Mouse (Mus musculus) heart, adult 11 months (tissue): ENCODE data around the gene 5730455P16Rik.
"Not testable (repeated sequence)": the region's sequence is repeated elsewhere in the genome, so short reads cannot be mapped to it uniquely, and the experiment has no call there.

Experiments
- DNase-seq: peaks from one replicate; pipeline ENCODE4 v3.0.0; 2022

Gene 5730455P16Rik

DNA sequence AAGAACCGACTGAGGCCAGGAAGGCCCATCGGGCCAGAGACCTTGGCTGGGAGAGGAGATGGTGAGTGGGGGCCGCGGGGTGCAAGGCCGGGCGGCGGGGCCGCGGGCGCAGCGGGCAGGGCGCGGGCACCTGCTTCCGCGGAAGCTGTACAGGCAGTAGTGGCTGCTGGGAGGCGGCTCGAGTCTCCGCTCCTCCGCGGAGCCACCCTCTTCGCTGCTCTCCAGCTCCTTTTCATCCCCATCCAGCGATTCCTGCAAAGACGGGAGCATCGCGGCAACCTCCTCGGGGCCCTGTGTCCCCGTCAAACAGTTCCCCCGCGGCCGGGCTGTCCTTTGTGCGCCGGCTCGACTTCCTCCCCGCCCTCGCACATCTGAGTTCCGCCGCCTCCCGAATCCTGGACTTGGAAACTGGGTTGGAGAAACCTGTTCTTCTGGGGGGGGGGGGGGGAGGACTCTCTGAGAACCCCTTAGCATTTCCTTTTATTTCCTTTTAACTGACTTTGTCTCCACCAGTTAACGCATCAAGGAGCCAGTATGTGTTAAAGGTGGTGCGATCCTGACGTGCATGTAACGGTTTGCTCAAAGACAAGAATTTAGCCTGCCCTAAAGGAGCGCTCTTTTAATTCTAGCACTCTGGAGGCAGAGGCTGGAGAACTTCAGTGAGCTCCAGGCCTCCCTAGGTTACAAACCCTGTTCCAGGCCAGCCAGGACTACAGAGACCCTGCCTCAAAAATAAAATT is at the start of gene 5730455P16Rik:
Gene 5730455P16Rik (minus strand): TSS at position 323 of the 740 bp plus-strand sequence.
- DNase-seq, result peak; percentile 98

DNA sequence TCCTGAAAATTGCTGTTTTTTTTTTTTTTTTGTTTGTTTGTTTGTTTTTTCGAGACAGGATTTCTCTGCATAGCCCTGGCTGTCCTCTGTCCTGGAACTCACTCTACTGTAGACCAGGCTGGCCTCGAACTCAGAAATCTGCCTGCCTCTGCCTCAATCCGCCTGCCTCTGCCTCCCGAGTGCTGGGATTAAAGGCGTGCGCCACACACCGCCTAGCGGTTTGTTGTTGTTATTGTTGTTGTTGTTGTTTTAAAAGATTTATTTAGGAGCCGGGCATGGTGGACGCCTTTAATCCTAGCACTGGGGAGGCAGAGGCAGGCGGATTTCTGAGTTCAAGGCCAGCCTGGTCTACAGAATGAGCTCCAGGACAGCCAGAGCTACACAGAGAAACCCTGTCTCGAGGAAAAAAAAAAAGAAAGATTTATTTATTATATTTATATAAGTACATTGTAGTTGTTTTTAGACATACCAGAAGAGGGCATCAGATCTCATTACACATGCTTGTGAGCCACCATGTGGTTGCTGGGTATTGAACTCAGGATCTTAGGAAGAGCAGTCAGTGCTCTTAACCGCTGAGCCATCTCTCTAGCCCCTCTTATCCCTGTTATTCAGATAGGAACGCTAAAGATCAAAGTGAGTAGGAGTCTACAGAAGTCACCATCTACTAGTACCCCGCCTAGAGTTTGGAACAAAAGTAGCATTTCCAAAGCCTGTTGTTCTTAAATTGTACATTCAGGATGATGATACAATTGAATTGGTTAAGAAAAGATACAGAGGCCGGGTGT is 48.4 kb upstream of the 5730455P16Rik start:
- DNase-seq, result peak; percentile 59

DNA sequence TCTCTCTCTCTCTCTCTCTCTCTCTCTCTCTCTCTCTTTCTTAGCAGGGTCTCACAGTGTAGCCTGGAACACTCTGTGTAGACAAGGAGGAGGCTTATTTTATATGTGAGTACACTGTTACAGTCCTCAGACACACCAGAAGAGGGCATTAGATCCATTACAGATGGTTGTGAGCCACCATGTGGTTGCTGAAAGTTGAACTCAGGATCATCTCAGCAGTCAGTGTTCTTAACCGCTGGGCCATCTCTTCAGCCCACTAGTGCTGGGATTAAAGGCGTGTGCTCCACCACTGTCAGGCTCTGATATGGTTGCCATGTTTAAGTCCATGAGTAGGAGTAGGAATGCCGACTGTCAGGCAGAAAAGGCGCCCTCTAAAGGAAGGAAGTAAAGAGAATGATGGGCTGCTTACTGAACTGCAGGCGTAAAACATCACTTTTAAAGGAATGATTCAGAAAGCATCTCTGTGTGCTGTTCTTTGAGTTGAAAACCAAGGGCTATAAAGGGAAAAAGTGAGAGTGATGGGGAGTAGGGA is 47.5 kb upstream of the 5730455P16Rik start:
- no peak for DNase-seq

- no peak for DNase-seq
Observed at GRCm38 (mm10) chr11:80424691-80425090, 46.9 kb upstream of the 5730455P16Rik start.

- DNase-seq, result no peak
Observed at GRCm38 (mm10) chr11:80421421-80422047, 43.7 kb upstream of the 5730455P16Rik start.

GRCm38 (mm10) chr11:80420202-80420984 is 42.6 kb upstream of the 5730455P16Rik start:
- no peak for DNase-seq

GRCm38 (mm10) chr11:80419743-80420142 is 41.9 kb upstream of the 5730455P16Rik start:
- DNase-seq, result no peak

DNA sequence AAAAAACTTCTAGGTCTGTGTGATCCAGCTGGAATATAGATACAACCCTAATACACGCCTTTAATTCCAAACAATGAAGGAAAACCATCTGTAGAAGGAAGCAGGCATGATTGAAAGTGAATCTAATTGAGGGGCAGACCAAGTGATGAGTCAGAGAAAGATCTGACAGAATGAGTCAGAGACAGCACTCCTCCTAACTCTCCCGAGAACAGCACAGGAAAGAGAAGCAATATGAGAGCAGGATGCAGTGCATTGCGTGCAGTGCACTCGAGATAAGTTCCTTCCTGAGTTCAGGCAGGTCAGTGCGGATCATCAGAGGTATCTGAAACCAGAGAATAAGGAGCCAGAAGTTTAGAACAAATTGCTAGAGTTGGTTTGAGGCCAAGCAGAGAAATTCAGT is 39.3 kb upstream of the 5730455P16Rik start:
- no peak for DNase-seq

DNA sequence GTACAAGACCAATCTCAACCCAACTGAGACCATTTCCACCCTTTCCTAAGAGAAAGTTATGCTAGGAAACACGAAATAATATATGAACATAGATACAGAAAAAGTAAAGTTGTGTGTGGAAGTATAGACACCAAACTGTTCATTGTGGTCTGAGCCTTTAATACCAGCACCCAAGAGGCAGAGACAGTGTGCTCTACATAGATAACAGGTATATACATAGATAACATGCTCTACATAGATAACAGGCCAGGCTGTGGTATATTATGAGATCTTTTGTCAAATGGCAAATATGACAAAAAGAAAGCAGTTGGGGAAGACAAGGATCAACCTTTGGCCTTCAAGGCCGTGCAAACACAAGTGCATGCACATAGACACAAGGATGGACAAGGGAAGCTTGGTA is 32.5 kb upstream of the 5730455P16Rik start:
- DNase-seq, result no peak

- not testable (repeated sequence) for DNase-seq
Observed at GRCm38 (mm10) chr11:80407878-80408277, 30.0 kb upstream of the 5730455P16Rik start.

DNA sequence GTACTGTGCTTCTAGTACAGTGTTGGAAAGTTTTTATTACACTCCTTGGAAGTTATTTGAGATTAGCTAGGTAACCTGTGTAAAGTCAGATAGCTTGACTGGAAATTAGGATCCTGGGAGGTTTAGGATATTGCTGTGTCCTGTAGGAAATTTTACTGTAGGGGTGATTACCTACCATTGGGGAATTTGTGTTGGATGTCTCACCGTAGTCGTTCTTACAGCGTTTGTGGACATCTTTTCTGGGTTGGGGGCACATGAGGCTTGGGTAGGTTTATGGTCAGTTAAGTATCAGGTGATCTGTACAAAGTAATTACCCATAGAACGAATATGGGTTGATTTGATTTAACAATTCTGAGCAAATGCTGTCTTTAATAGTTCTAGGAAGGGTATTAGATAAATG is 18.8 kb upstream of the 5730455P16Rik start:
- DNase-seq, result no peak

GRCm38 (mm10) chr11:80395930-80396329 is 18.1 kb upstream of the 5730455P16Rik start:
- no peak for DNase-seq

GRCm38 (mm10) chr11:80391407-80392120 is 13.7 kb upstream of the 5730455P16Rik start:
- DNase-seq, result peak; percentile 68

- no peak for DNase-seq
Observed at GRCm38 (mm10) chr11:80389885-80390284, 12.1 kb upstream of the 5730455P16Rik start.

- no peak for DNase-seq
Observed at GRCm38 (mm10) chr11:80386790-80387189, 9.0 kb upstream of the 5730455P16Rik start.

DNA sequence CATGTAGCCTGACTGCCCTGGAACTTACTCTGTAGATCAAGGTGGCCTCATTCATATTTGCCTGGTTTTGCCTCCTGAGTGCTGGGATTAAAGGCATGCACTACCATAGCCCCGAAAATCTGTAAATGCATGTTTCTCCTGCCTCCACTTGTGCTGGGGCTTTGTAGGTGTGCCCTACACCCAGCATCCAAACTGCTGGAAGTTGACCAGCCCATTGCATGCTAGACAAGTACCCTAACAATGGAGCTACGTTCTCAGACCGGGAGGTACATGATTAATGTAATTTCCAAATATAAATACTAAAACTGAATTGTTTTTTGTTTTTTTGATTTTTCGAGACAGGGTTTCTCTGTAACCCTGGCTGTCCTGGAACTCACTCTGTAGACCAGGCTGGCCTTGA is 7.2 kb upstream of the 5730455P16Rik start:
- DNase-seq, result peak; percentile 86

DNA sequence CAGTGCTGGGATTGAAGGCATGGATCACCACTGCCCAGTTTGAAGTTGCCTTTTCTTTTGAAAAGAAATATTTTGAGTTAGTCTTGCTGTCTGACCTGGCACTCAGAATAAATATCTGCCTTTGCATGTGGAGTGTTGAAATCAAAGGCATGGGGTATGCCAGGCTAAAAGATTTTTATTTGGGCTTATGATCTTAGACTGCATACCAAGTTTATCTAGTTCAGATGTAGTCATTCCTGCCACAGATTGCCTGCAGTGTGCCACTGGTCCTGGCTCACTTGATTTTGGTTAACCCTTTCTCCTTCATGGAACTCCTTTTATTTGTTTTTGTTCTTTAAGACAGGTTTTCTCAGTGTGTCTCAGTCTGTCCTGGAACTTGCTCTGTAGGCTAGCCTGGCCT is 6.6 kb upstream of the 5730455P16Rik start:
- DNase-seq, result peak; percentile 87

DNA sequence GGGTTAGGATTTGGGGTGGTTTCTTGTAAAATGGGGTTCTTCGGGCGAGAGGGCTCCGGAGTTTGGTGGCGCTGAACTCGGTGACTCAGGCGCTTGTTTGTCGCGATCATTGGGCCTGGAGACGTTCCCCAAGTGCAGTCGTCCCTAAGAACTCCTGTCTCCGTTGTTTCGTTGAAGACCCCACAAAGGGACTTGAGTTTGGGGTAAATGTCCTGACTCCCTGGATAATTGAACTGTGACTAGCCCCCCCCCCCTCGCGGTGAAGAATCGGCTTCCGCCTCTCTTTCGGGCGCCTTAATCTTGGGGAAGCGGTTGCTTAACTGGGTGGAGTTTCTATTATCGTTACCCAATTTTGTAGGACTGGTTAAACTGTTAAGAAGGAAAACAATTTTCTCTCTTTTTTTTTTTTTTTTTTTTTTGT is 5.8 kb upstream of the 5730455P16Rik start:
- no peak for DNase-seq

DNA sequence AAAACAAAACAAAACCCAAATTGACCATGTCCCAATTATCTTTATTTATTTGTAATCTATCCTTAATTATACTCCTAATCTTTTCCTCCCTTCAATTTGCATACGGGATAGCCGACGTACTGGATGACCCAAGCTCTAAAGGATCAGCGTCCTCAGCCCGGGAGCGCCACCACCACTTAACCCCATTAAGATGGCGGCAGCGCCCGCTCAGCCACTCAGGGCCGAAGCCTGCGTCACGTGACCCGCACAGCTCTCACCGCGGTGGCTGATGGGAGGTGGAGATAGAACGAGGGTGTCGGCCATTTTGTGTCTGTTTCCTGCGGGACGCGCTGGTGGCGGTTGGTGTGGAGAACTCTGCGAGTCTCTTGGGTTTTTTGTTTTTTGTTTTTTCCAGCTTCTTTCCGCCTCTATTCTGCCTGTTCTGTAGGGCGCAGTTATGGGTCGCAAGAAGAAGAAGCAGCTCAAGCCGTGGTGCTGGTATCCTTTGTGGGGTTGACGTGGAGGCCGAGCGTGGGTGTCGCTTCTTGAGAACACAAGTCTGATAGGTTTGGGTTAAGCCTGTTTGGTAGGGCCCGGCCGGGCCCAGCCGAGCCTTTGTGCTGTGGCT is 5.3 kb upstream of the 5730455P16Rik start, which contains the start of gene Zfp207:
Gene Zfp207 (plus strand): TSS at position 261 of the 607 bp plus-strand sequence.
- DNase-seq, result peak; percentile 100

- DNase-seq, result no peak
Observed at GRCm38 (mm10) chr11:80382626-80383018, 4.8 kb upstream of the 5730455P16Rik start.

DNA sequence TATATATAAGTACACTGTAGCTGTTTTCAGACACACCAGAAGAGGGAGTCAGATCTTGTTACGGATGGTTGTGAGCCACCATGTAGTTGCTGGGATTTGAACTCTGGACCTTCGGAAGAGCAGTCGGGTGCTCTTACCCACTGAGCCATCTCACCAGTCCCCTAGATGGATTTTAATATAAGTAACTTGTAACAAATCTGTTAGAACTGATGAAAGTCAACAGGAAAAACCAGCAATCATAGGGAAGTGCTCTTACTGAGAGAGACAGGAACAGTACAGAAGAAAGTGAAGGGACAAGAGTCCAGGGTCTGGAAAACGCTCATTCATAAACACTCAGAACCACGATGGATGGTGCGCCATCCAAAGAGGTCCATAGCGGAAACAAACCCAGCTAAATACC is 1.4 kb upstream of the 5730455P16Rik start:
- peak; percentile 45 for DNase-seq
